Mouse (Mus musculus): Measurements from ENCODE around the gene Aen.

The Aen gene

DNA sequence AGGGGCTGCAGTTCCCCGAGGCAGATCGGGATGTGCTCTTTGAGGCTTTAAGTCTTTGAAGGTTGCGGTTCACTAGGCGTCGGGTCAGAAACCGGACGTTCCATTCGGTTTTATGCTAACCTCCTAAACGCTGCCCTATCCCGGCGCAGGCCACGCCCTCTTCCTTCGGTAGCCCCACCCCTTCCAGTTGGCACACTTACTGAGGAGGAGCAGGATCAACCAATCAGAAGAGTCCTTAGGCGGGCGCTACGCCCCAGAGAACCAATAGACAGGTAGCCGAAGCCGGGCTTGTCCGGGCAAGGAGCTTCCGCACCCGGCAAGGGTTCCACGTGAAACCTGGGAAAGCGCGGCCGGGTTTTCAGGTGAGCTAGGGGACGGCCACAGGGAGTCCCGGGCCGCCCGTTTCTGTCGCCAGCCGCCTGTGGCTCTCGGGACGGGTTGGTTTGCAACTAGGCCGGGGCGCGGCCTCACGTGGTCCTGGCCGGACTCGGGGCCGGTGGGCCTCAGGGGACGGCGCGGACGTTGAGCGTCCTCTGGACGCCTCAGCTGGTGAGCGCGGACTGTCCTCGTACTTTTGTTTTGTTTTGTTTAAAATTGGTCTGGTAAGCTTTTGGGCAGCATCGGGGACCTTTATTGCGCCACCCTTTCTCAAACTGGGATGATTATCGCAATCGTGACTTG, at the start of gene Aen:
Aen (plus strand) TSS at position 202 of the 681 bp plus-strand sequence.
- peak; percentile 98 for DNase-seq (ENCODE audit: low spot score in 2 of 2)

- peak; percentile 3 to 8 for DNase-seq (ENCODE audit: low spot score in 2 of 2)
These were observed 49.5 kb upstream of the Aen start for GRCm38 (mm10) chr7:78846066-78846716.

DNA sequence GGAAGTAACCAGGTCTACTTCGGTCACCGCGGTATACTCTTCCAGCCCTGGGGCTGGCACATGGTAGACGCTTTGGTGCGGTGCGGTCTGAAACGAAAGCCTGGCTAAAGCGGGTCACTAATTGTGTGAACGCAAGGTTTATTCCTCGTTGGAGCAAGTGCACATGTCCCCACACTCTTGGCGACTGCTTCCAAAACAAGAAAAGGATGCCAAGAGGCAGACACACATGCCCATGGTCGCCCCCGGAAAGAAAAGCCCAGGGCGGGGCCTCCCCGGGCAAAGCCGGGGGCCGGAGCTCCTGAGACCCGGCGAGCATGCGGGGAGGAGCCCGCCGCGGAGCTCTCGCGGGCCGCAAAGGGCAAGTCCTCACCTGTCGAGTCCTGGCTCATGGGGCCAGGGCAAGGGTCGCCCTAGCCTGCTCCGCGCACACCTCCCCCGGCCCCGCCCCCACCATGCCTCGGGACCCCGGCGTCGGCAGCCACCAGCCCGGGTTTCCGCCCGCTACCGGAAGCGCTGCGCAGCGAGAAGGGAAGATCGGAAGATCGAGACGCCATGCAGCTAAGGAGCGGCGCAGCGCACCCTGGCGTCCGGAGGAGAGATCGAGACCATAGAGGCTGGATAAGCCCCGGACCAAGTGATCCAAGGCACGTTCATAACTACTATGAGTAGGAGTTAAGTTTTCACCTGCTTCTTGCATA, 48.8 kb upstream of the Aen start, which contains the start of gene Det1:
Det1 (minus strand) TSS at position 527 of the 698 bp plus-strand sequence.
- DNase-seq (ENCODE audit: low spot score in 2 of 2): peak; percentile 76 to 86

DNA sequence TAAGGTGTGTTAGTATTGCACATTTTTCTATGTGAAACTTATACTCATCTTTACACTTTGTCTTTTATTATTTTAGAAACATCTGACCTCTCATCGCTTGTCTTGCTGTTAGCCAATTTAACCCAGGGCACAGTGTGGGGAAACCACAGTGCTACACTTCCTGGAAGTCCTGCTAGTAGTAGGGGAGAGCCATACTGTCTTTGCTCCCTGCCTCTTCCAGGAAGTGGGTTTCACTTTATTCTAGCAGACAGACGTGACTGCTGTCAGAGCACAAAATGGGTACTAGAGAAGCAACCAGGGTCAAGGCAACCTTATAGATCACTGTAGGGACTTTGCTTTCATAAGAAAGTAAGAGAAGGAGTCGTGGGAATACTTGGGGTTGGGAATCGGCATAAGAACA, 41.6 kb upstream of the Aen start:
- DNase-seq (ENCODE audit: low spot score in 2 of 2): peak; percentile 7 to 21

- no peak for DNase-seq (ENCODE audit: low spot score in 2 of 2)
These were observed 40.5 kb upstream of the Aen start for GRCm38 (mm10) chr7:78855044-78855655.

DNA sequence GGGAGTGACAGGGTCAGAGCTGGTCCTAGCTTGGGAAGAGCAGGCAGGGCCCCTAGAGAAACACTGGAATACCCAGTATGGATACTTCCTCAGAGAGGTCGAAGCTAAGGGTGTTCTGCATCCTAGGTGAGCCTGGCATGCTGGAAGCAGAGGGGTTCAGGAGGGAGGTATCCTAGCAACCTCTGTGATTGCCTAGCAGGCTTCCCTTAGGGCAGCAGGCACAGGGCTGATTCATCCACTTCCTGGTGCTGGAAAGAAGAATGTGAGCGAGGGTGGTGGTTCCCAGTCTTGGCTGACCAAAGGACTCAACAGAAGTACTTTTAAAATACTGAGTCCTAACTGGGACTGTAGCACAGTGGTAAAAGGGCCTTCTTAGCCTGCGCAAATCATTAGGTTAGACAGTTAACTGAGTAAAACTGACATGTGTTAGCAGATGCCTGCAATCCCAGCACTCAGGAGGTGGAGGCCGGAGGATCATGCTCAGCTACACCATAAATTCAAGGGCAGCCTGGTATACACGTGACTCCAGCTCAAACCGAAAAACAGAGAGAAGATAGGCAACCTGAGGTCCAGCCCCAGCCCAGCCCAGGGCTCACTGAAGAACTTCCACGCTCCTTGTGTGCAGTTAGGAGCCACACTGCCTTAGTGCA, 31.7 kb upstream of the Aen start:
- no peak for DNase-seq (ENCODE audit: low spot score in 2 of 2)

DNA sequence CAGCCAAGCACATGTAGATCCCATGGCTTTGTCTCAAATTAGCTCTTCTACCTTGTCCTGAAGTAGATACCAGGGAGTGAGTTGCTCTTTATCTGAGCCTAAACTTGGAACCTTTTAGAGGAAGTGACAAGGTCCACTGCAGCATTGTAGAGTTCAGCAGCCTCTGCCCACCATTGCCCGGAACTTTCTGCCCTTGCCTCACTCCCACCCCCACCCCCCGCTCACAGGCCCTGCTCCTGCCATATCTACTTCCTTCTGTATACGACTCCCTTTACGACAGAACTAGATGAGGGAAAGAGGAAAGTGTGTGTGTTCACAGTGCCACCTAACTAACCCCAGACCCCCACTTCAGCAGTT, 31.2 kb upstream of the Aen start:
- no peak for DNase-seq (ENCODE audit: low spot score in 2 of 2)

- no peak for DNase-seq (ENCODE audit: low spot score in 2 of 2)
These were observed 30.3 kb upstream of the Aen start for GRCm38 (mm10) chr7:78865212-78865949.

- no peak for DNase-seq (ENCODE audit: low spot score in 2 of 2)
These were observed 26.9 kb upstream of the Aen start for GRCm38 (mm10) chr7:78868731-78869130.

DNA sequence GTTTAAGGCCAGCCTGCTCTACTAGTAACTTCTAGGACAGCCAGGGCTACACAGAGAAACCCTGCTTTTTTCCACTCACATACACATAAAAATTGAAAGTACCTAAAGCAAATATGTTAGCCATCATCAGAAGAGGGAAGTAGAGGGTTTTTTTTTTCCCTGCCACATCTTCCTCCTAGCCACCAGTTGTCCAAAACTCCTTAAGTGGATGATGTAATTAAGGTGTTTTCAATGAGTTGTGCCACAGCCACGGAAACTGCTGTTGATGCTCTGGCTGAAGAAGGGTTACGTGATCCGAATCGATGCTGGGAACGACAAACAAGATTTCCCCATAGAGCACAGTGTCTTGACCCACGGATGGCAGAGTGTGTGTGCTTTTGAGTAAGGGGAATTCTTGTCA, 23.3 kb upstream of the Aen start:
- no peak for DNase-seq (ENCODE audit: low spot score in 2 of 2)

- no peak for DNase-seq (ENCODE audit: low spot score in 2 of 2)
These were observed 22.8 kb upstream of the Aen start for GRCm38 (mm10) chr7:78872831-78873230.

DNA sequence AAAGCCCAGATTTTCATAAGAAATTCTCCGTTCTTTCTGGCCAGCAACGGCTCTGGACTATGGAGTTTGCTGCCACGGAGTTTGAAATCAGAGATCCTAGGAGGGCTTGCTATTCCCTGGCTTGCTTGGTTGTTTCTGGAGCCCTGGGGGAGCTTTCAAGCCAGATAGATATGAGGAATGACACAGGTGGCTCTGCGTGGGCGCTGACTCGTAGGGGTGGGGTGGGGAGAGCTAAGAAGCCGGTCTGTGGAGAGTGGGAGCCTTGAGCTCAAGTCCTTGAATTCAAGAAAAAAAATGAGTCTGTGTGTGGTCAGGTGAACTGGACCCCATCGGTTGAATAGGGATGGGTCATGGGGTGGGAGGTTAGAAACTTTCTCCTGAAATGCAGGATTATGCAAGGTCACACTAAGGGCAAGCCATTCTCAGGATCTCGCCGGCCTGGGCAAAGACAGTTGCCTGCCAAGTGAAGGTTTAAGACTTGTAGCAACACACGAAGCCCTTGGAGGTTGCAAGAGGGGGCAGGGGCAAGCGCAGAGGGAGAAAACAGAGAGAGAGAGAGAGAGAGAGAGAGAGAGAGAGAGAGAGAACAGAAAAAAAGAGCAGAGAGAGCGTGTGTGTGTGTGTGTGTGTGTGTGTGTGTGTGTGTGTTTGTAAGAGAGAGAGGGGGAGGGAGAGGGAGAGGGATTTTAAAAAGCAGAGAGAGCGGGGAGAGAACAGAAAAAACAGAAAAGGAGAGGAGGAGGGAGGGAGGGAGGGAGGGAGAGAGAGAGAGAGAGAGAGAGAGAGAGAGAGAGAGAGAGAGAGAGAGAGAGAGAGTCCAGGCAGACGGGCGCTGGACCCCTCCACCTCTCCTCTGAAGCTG, 13.8 kb upstream of the Aen start:
- DNase-seq (ENCODE audit: low spot score in 2 of 2): no peak

- DNase-seq (ENCODE audit: low spot score in 2 of 2): no peak
These were observed 13.2 kb upstream of the Aen start for GRCm38 (mm10) chr7:78882469-78882837.

GRCm38 (mm10) chr7:78883016-78883725, 12.5 kb upstream of the Aen start:
- DNase-seq (ENCODE audit: low spot score in 2 of 2): no peak

DNA sequence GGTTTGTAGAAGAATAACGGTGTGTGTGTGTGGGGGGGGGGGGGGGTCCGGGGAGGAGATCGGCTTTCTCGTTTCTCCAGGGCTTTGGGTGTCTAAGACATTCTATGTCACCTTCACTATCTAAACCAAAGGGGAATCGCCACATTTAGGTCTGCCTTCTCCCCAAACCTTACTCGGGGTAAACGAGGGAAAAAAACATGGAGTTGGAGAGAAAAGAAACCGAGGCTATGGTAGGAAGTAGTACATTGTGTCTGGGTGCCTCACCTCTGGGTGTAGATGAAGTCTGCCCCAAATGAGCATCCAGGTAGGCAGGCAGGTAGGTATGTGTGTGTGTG, 12.0 kb upstream of the Aen start:
- DNase-seq (ENCODE audit: low spot score in 2 of 2): no peak

GRCm38 (mm10) chr7:78884139-78884538, 11.5 kb upstream of the Aen start:
- DNase-seq (ENCODE audit: low spot score in 2 of 2): no peak

DNA sequence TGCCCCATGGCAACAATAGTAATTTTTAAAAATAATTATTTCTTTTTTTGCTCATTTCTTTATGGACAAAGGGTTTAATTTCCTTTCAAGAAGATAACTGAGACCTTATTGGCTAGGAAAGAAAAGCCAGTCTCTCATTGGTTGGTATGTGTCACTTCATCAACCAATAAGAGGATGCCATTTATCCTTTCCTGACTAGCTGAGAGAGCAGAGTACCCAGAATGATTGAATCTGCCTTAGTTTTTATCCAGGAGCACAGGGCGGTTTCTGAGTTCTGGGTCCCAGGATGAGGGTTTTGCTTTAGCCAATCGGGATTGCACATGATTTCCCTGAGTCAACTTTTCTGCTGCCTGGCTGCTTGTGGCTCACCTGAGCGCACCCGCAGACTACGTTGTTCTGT, 10.2 kb upstream of the Aen start:
- DNase-seq (ENCODE audit: low spot score in 2 of 2): no peak

DNA sequence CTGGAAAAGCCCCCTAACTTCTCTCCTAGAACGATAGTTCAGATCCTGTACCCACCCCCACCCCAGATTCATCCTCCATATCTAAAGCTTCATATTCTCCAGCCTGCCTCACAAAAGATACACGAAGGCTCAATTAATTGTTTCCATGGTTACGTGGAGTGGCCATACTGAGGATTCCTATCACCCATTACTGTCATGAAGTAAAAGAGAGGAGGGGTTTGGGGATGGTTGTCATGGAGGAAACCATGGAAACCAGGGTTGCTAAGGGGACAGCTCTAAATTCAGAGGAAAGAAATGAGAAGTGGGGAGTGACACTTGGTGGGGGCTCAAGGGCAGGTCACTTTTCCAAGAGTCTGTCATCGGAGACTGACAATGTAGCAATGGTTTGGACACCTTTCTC, 9.2 kb upstream of the Aen start:
- DNase-seq (ENCODE audit: low spot score in 2 of 2): no peak

- no peak for DNase-seq (ENCODE audit: low spot score in 2 of 2)
These were observed 8.2 kb upstream of the Aen start for GRCm38 (mm10) chr7:78887431-78887842.

DNA sequence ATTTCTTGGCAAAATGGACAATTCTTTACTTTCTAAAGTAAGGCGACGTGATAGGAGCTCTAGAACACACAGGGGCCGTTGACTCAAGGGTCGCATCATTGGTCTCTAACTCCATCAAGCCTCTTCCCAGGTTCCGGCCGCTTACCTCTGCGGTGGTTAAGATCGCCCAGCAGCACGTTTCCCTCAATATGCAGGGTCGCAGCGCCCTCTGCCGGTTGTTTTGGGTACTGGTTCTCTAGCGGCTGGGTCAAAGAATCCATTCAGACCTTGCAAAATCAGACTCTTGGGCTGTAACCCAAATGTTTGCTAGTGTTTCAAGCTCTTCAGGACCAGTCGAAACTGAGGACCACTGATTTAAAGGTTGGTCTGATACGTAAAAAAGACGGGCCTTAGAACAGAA, 5.0 kb upstream of the Aen start:
- peak; percentile 74 to 81 for DNase-seq (ENCODE audit: low spot score in 2 of 2)
